Mouse (Mus musculus) thymus, postnatal 10 days (tissue): ENCODE measurements around the gene Olfr656.

Experiments
- DNase-seq, 2 experiments: peaks; one replicate each; pipeline ENCODE4 v3.0.0; 2021; ENCODE audit warnings: low spot score in 2 of 2

The Olfr656 gene

GRCm38 (mm10) chr7:104613655-104614054, at the start of gene Olfr656:
Gene Olfr656, plus strand, starts transcription at chr7:104613955.
- no peak for DNase-seq

- no peak for DNase-seq
Observed at GRCm38 (mm10) chr7:104577014-104577413, 36.7 kb upstream of the Olfr656 start, which contains the start of gene Olfr653. Gene Olfr653, plus strand, starts transcription at chr7:104577314.

GRCm38 (mm10) chr7:104580846-104581245, 32.9 kb upstream of the Olfr656 start:
- no peak for DNase-seq

- DNase-seq: no peak
Observed at GRCm38 (mm10) chr7:104581429-104581828, 32.3 kb upstream of the Olfr656 start.

GRCm38 (mm10) chr7:104586725-104587124, 27.0 kb upstream of the Olfr656 start, which contains the start of gene Olfr654:
Gene Olfr654, plus strand, starts transcription at chr7:104587025.
- no peak for DNase-seq

- no peak for DNase-seq
Observed at GRCm38 (mm10) chr7:104588274-104588673, 25.5 kb upstream of the Olfr656 start.

GRCm38 (mm10) chr7:104601679-104602078, 12.1 kb upstream of the Olfr656 start, which contains the start of gene Olfr655:
Gene Olfr655, minus strand, starts transcription at chr7:104601779.
- no peak for DNase-seq

GRCm38 (mm10) chr7:104603173-104603572, 10.6 kb upstream of the Olfr656 start:
- DNase-seq: peak; percentile 14 to 54

- DNase-seq: no peak
Observed at GRCm38 (mm10) chr7:104604727-104605126, 9.0 kb upstream of the Olfr656 start.

- DNase-seq: no peak
Observed at GRCm38 (mm10) chr7:104624494-104624893, 10.7 kb downstream of the Olfr656 start, which contains the start of gene Olfr657. Gene Olfr657, plus strand, starts transcription at chr7:104624794.

GRCm38 (mm10) chr7:104646841-104647482, 33.2 kb downstream of the Olfr656 start, which contains the start of gene Olfr658:
Gene Olfr658, minus strand, starts transcription at chr7:104647305.
- peak in 1 of 2 experiments; percentile 5 for DNase-seq

GRCm38 (mm10) chr7:104666453-104666852, 52.7 kb downstream of the Olfr656 start, which contains the start of gene Olfr659:
Gene Olfr659, plus strand, starts transcription at chr7:104666753.
- DNase-seq: no peak
